Mouse (Mus musculus) kidney, embryonic 16.5 days (tissue): ENCODE results near the gene Lrig2. TPM values are rescaled to one million over a fixed set of nuclear protein-coding genes. Genes with fewer than 3 reads are reported as not detected.
A peak's percentile ranks its signal among the peaks of the same experiment; 100 is the strongest.

Experiments
- ATAC-seq: fragments of 200-750 bp; cut with Nextera tagmentation; 2 replicates; pipeline ENCODE4 v1.8.0; 2017; ENCODE audit warnings: moderate TSS enrichment; ENCODE audit not compliant: low FRiP score, low TSS enrichment
- H3K27ac ChIP-seq: fragments of 300-500 bp; sonication (generic); 2 replicates; pipeline ENCODE4 v1.5.1; 2014; ENCODE audit warnings: low read length
- H3K27me3 ChIP-seq: fragments of 300-500 bp; sonication (generic); 2 replicates; pipeline ENCODE4 v1.6.1; 2014; ENCODE audit warnings: low read length, control low read depth, mixed read lengths; ENCODE audit not compliant: insufficient read depth
- H3K36me3 ChIP-seq: fragments of 300-500 bp; sonication (generic); 2 replicates; pipeline ENCODE4 v1.6.1; 2014; ENCODE audit warnings: low read length, control low read depth, mixed read lengths; ENCODE audit not compliant: insufficient read depth
- H3K4me1 ChIP-seq: fragments of 300-500 bp; sonication (generic); 2 replicates; pipeline ENCODE4 v1.6.1; 2014; ENCODE audit warnings: low read length, control low read depth, mixed read lengths; ENCODE audit not compliant: insufficient read depth
- H3K4me2 ChIP-seq: fragments of 300-500 bp; sonication (generic); replicated peaks from 2 replicates; pipeline ENCODE4 v1.6.1; 2014; ENCODE audit warnings: low read depth, low read length
- H3K4me3 ChIP-seq: fragments of 300-500 bp; sonication (generic); 2 replicates; pipeline ENCODE4 v1.5.1; 2014; ENCODE audit warnings: mild to moderate bottlenecking, low read length
- H3K9ac ChIP-seq: fragments of 300-500 bp; sonication (generic); replicated peaks from 2 replicates; pipeline ENCODE4 v1.6.1; 2014; ENCODE audit warnings: low read length
- H3K9me3 ChIP-seq: fragments of 300-500 bp; sonication (generic); 2 replicates; pipeline ENCODE4 v1.6.1; 2016; ENCODE audit warnings: low read length, control low read depth
- WGBS: fragments of 180-500 bp; shearing (Covaris S2); extraction: QIAGEN DNeasy Blood & Tissue Kit; methylation state at CpG from one replicate; pipeline ENCODE4 v1.1.7; 2014; 5-methylcytosine and 5-hydroxymethylcytosine counted together
- polyA plus RNA-seq: library from polyadenylated mRNA; unstranded; fragments of >200 nt; fragmentation: Nextera tagmentation; extraction: Ambion mirVana; gene quantifications from 2 replicates; pipeline ENCODE4 v1.2.1, GENCODE M21; 2015

The Lrig2 gene
- polyA plus RNA-seq, 1 experiment from 2014 or later, result 15.6 TPM

DNA sequence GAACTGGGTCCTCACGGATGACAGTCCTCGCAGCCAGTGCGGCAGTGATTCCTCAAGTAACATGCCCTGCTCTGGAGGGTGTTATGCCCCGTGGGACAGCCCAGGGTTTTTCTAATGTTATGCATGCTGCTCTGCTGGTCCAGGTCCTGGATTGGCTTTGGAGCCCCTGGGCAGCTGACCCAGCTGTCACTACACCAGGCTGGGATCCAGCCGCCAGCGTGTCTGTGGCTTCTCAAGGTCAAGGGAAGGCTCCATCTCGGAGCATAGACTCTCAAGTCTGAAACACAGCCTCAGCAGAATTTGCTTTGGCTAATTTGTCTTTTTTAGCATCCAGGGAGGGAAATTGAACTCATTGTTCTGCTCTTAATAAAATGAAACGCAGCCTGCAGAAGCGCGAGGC lies 121.6 kb downstream of the Lrig2 start:
- 34% methylated on average over 10 of the region's 10 CpGs for WGBS
- no peak overlapping the region for H3K4me3 ChIP-seq
- no peaks in the 10 kb centered on the region for H3K9me3 ChIP-seq
- H3K4me2 ChIP-seq, result no peak overlapping the region
- 0 out of 2 replicates have a peak overlapping the region, but pooled peaks have one; percentile 11 for H3K9ac ChIP-seq
- ATAC-seq, result no peak
- 0 out of 2 replicates have a peak overlapping the region, but pooled peaks have one; percentile 18 for H3K27ac ChIP-seq
- H3K36me3 ChIP-seq, result no peaks in the 10 kb centered on the region
- no peaks in the 10 kb centered on the region for H3K27me3 ChIP-seq
- H3K4me1 ChIP-seq, result peaks cover 5% of the 10 kb centered on the region; the same call in 1 of the 2 replicates

DNA sequence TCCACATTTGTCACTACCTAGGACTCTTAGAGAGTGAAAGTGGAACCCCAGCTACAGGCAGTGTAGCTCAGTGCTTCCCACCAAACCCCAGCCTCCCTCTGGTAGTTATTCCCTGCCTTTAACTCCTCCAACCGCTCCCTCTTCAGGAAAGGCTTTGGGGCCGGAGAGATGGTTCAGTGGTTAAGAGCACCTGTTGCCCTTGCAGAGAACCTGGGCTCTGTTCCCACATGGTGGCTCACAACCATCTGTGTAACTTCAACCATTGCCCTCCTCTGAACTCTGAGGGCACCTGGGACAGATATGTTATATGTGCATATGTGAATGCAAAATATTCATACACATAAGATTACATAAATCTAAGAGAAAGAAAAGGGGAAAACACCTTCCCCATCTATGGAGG lies 122.3 kb downstream of the Lrig2 start:
- no peaks in the 10 kb centered on the region for H3K9me3 ChIP-seq
- H3K9ac ChIP-seq, result no peak overlapping the region
- 65% methylated on average over 2 of the region's 2 CpGs for WGBS
- H3K4me1 ChIP-seq, result peaks cover 5% of the 10 kb centered on the region; the same call in 1 of the 2 replicates
- no peak overlapping the region for H3K27ac ChIP-seq
- no peak overlapping the region for H3K4me2 ChIP-seq
- no peaks in the 10 kb centered on the region for H3K36me3 ChIP-seq
- H3K27me3 ChIP-seq, result no peaks in the 10 kb centered on the region
- ATAC-seq, result no peak
- no peak overlapping the region for H3K4me3 ChIP-seq

DNA sequence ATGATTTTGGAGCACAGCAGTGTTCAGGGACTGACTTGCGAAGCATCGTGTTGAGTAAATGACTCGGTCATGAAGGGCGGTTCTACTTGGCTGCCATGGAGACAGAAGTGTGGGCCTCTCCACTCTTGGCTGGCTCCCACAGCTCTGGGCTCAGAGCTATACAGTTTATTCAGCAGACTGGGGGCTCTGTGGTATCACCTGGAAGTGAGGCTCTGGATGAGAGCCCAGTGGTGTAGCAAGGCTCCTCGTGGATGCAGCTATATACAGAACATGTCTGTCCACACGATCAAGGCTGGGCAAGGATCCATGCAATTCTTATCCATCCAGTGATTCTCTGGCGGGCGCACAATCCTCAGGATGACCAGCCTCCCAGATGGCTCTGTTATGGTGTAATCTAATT lies 126.1 kb downstream of the Lrig2 start:
- ATAC-seq, result no peak
- WGBS, result 76% methylated on average over 8 of the region's 8 CpGs
- H3K4me1 ChIP-seq, result peaks cover 5% of the 10 kb centered on the region; the same call in 1 of the 2 replicates

DNA sequence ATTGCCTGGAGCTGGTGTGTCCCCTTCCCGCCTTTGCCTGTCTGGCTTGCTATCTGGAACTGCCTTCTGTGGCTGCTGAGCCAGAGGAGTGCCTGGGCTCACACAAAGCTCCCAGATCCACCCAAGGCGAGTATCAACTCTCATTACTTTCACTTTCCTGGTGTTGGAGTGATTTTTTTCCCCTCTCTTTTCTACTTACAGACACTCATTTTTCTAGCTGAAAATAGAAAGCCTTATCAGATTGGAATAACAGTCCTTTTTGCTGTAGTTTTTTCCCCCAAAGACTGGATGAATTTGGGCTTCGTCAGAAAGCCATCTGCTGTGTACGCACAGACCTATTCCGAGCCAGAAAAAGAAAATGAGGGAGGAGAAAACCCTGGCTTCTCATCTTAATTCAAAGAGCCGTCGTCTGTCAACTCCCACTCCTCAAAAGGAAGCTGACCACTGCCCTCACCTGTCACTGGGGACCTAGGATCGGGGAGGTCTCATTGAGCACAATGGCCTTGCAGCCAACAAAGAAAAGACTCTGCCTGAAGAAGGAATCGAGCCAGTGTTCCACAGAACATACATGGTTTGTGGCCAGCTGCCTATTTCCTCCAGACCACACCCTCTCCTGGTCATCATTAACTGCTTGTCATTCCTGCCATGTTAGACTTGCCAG lies 127.9 kb downstream of the Lrig2 start:
- WGBS, result 52% methylated on average over 9 of the region's 9 CpGs
- no peak for ATAC-seq
- H3K4me3 ChIP-seq, result no peak overlapping the region
- no peaks in the 10 kb centered on the region for H3K36me3 ChIP-seq
- no peaks in the 10 kb centered on the region for H3K9me3 ChIP-seq
- no peak overlapping the region for H3K4me2 ChIP-seq
- no peak overlapping the region for H3K27ac ChIP-seq
- no peak overlapping the region for H3K9ac ChIP-seq
- no peaks in the 10 kb centered on the region for H3K4me1 ChIP-seq
- no peaks in the 10 kb centered on the region for H3K27me3 ChIP-seq

More for the DNA sequence above, 126.1 kb downstream of the Lrig2 start:
- no peak overlapping the region for H3K27ac ChIP-seq
- no peak overlapping the region for H3K4me3 ChIP-seq
- no peak overlapping the region for H3K9ac ChIP-seq
- no peak overlapping the region for H3K4me2 ChIP-seq
- no peaks in the 10 kb centered on the region for H3K36me3 ChIP-seq
- H3K27me3 ChIP-seq, result no peaks in the 10 kb centered on the region
- no peaks in the 10 kb centered on the region for H3K9me3 ChIP-seq

DNA sequence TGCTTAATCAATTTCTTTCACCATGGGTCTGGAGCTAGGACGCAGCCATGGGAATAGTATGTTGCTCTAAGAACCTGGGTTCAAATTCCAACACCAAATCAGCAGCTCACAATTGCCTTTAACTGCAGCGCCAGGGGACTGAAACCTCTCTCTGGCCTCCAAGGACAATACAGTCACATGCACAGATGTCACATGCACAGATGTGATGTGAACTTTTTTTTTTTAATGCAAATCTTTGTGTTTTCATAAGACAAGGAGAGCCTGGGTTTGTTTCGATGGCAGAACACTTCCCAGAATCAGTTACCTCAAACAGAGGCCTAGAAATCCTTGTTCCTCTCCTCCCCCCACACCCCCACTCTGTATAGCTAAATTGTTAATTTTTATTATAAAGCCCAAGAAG lies 133.5 kb downstream of the Lrig2 start:
- H3K27ac ChIP-seq, result no peak overlapping the region
- no peak overlapping the region for H3K4me3 ChIP-seq
- no peak overlapping the region for H3K4me2 ChIP-seq
- H3K27me3 ChIP-seq, result no peaks in the 10 kb centered on the region
- H3K4me1 ChIP-seq, result no peaks in the 10 kb centered on the region
- H3K9me3 ChIP-seq, result no peaks in the 10 kb centered on the region
- no peak overlapping the region for H3K9ac ChIP-seq
- no peaks in the 10 kb centered on the region for H3K36me3 ChIP-seq
- WGBS, result 74% methylated on average over 3 of the region's 3 CpGs
- no peak for ATAC-seq

DNA sequence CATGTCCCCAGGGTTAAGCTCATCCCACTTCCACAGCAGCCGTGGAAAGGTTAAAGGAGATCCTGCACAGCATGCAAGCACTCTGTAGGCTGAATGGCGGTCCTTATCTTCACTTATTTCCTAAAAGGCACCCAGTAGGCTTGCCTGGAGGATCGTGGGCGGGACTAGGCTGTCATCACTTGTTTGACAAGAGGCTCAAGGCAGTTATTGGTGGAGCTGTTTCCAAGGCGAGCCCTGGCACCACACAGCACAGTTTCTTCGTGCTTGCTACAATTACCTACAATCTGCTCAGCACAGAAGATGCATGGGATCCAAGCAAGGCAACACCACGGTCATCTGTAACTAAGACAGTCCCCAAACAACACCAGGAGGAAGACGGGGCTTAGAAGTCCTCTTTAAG lies 137.8 kb downstream of the Lrig2 start:
- H3K4me3 ChIP-seq, result no peak overlapping the region
- no peaks in the 10 kb centered on the region for H3K9me3 ChIP-seq
- ATAC-seq, result no peak
- no peak overlapping the region for H3K4me2 ChIP-seq
- no peaks in the 10 kb centered on the region for H3K36me3 ChIP-seq
- H3K9ac ChIP-seq, result no peak overlapping the region
- no peak overlapping the region for H3K27ac ChIP-seq
- H3K27me3 ChIP-seq, result no peaks in the 10 kb centered on the region
- H3K4me1 ChIP-seq, result no peaks in the 10 kb centered on the region
- WGBS, result 88% methylated on average over 8 of the region's 8 CpGs

DNA sequence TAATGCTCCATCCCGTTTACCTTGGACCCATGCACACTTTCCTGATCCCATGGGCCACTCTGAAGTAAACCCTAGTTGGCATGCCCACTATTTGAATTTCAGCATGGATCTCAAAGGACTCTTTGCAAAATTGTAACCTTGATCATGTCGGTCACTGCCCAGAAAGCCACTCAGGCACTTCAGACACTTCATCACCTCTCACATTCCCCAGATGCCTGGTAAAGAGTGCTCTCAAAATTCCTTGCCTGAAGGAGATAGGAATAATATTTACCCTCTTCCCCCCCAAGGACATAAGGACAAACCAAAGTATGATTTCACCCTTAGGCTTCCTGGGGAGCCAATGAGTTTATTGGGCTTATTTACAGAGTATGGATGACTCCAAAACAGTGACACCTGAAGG lies 139.3 kb downstream of the Lrig2 start:
- Histone ChIP-seq H3K9ac (no peak overlapping the region), H3K27me3 (no peaks in the 10 kb centered on the region), H3K9me3 (no peaks in the 10 kb centered on the region), H3K4me2 (no peak overlapping the region), H3K4me1 (no peaks in the 10 kb centered on the region), H3K4me3 (no peak overlapping the region), H3K27ac (no peak overlapping the region), H3K36me3 (no peaks in the 10 kb centered on the region)
- WGBS, result 75% methylated on average over 2 of the region's 2 CpGs
- no peak for ATAC-seq

DNA sequence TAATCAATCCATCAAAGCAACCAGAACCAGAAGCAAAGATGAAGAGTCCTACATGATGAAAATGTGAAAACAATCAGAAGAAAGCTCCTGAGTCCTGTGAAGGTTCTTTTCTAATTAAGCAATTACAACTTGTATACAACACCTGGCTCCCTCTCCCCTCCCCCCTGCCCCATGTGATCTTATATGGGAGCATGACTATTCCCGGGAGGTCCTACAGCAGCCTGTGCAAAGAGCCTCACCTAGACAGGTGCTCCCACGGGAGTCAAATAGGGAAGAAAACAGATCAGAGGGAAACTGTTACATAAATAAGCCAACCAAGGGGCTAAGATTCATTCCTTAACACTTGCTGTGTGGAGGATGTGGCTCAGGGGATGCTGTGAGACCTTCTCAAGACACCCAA lies 143.8 kb downstream of the Lrig2 start:
- Histone ChIP-seq H3K9ac (no peak overlapping the region), H3K4me2 (no peak overlapping the region), H3K27me3 (no peaks in the 10 kb centered on the region), H3K27ac (no peak overlapping the region), H3K9me3 (no peaks in the 10 kb centered on the region), H3K4me1 (no peaks in the 10 kb centered on the region), H3K4me3 (no peak overlapping the region), H3K36me3 (no peaks in the 10 kb centered on the region)
- WGBS, result 64% methylated on average over 2 of the region's 2 CpGs
- no peak for ATAC-seq

DNA sequence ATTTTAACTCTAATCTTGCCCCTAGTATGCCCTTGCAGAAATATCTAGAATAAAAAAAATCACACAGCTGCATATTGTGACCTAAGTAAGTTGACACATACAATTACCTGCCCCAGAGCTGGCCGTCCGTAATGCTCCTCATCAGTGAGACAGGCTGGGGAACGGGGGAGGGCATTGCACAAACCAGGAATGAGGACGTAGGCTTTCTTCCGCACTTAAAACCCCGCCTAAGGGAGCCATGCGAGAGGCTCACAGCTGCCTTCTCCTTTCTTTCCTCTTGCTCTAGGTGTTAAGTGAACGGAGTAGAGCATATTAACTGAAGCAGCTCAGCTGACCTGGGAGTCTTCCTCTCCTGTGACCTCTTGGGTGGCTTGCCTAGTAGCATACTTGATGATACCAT lies 149.9 kb downstream of the Lrig2 start:
- Histone ChIP-seq H3K27ac (no peak overlapping the region), H3K4me2 (no peak overlapping the region), H3K4me3 (no peak overlapping the region), H3K9ac (no peak overlapping the region), H3K36me3 (no peaks in the 10 kb centered on the region), H3K9me3 (no peaks in the 10 kb centered on the region), H3K27me3 (no peaks in the 10 kb centered on the region), H3K4me1 (peaks cover 10% of the 10 kb centered on the region; the same call in 1 of the 2 replicates)
- 55% methylated on average over 8 of the region's 8 CpGs for WGBS
- ATAC-seq, result no peak

DNA sequence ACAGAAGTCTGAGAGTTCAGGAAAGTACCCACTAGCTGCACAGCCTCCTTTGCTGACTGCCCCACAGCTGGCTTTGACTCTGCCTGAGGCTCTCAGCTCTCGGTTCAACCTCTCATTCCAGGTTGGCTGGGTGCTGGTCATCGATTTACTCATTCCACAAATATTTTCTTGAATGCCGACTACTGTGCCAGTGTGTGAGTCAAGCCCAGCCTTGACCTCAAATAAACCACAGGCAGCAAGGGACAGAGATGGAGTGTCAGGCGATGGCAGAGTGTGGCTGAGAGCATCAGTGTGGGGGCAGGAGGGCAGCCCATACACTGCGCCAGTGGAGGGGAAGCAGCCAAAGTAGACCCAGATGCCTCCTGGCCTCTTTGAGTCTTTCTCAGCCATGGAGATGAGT lies 151.4 kb downstream of the Lrig2 start:
- Histone ChIP-seq H3K4me2 (no peak overlapping the region), H3K4me1 (peaks cover 10% of the 10 kb centered on the region; the same call in 1 of the 2 replicates), H3K9ac (no peak overlapping the region), H3K4me3 (no peak overlapping the region), H3K9me3 (no peaks in the 10 kb centered on the region), H3K27ac (0 out of 2 replicates have a peak overlapping the region, but pooled peaks have one; percentile 16), H3K36me3 (no peaks in the 10 kb centered on the region), H3K27me3 (no peaks in the 10 kb centered on the region)
- no peak for ATAC-seq
- 63% methylated on average over 5 of the region's 5 CpGs for WGBS
